Mouse (Mus musculus) embryonic facial prominence, embryonic 10.5 days (tissue): ENCODE measurements around the gene Uqcr10. TPM values are rescaled to one million over a fixed set of nuclear protein-coding genes. Genes with fewer than 3 reads are reported as not detected.

Source experiments
- DNase-seq: peaks from one replicate; pipeline ENCODE4 v3.0.0-alpha.2; 2017; ENCODE audit warnings: low spot score
- H3K27ac ChIP-seq: fragments of 300-500 bp; sonication (generic); replicated peaks from 2 replicates; pipeline ENCODE4 v1.5.1; 2016; ENCODE audit warnings: mild to moderate bottlenecking
- H3K27me3 ChIP-seq: fragments of 300-500 bp; sonication (generic); replicated peaks from 2 replicates; pipeline ENCODE4 v1.6.1; 2016; ENCODE audit warnings: low read depth, mild to moderate bottlenecking; ENCODE audit not compliant: poor library complexity, severe bottlenecking
- H3K36me3 ChIP-seq: fragments of 300-500 bp; sonication (generic); replicated peaks from 2 replicates; pipeline ENCODE4 v1.6.1; 2016; ENCODE audit warnings: mild to moderate bottlenecking, moderate library complexity
- H3K4me1 ChIP-seq: fragments of 300-500 bp; sonication (generic); 2 replicates; pipeline ENCODE4 v1.6.1; 2016
- H3K4me3 ChIP-seq: fragments of 300-500 bp; sonication (generic); 2 replicates; pipeline ENCODE4 v1.5.1; 2016; ENCODE audit warnings: mild to moderate bottlenecking, moderate library complexity
- H3K9me3 ChIP-seq: fragments of 300-500 bp; sonication (generic); 2 replicates; pipeline ENCODE4 v1.6.1; 2016; ENCODE audit warnings: mild to moderate bottlenecking
- WGBS: fragments of 180-500 bp; shearing (Covaris S2); methylation state at CpG from one replicate; pipeline ENCODE4 v1.1.7; 2016; 5-methylcytosine and 5-hydroxymethylcytosine counted together
- polyA plus RNA-seq: library from polyadenylated mRNA; unstranded; fragments of >200 nt; fragmentation: Nextera tagmentation; extraction: Ambion mirVana; gene quantifications from 2 replicates; pipeline ENCODE4 v1.2.1, GENCODE M21; 2016

Gene Uqcr10
- polyA plus RNA-seq, 1 experiment from 2014 or later = 661 TPM

DNA sequence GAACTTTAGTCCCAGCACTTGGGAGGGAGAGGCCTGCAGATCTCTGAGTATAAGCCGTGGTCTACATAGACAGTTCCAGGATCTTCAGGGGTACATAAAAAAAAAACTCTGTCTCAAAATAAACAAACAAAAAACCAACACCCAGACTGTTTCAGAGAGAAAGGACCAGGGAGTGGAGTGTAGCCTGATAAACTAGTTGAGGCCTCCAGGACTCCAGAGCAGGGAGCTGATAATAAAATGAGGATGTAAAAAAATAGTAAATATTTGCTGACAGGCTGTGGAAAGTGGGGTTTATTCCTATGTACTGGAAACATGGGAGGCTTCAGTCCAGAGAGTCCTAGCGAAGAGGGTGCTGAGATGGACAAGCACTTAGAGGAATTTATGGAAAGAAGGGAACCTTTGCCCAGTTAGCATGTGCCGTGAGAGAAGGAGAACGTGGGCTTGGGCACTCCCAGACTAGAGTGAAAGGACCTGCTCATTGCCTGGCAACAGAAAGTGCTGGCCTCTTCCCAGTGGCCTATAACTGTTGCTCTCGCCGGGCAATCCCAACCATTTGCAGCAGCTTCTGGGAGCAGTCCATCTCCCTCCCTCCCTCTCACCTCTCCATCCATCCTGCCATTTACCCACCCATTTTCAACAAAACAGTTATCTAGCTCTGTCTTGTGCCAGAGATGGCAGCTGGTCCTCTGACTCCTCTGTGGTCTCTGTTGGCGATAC, 43.7 kb downstream of the Uqcr10 start:
- Histone ChIP-seq H3K9me3 (no peaks in the 10 kb centered on the region), H3K36me3 (peaks cover 84% of the 10 kb centered on the region), H3K27ac (no peak overlapping the region), H3K4me3 (no peak overlapping the region), H3K4me1 (no peaks in the 10 kb centered on the region), H3K27me3 (no peaks in the 10 kb centered on the region)
- 86% methylated on average over 7 of the region's 7 CpGs for WGBS
- DNase-seq = no peak

DNA sequence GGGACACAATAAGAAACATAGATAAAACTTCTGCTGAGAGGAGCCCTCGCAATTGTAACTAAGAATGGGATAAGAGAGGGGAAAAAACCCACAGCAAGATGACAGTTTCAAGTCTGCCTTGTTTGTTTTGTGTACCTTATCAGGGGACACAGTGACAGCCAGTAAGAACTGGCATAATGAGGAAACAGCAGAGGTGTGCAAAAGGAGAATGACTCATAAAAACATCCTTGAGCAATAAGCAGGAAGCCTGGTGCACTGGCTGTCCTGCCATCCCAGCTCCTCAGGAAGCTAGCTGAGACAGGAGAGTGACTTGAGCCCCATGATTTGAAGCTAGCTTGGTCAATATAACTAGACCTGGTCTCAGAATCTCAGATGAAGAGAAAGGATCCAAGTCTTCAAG, 44.3 kb downstream of the Uqcr10 start:
- DNase-seq = no peak
- H3K27ac ChIP-seq = no peak overlapping the region
- H3K9me3 ChIP-seq = no peaks in the 10 kb centered on the region
- no peak overlapping the region for H3K4me3 ChIP-seq
- H3K4me1 ChIP-seq = no peaks in the 10 kb centered on the region
- WGBS = 84% methylated on average over 1 of the region's 1 CpGs
- no peaks in the 10 kb centered on the region for H3K27me3 ChIP-seq
- peaks cover 88% of the 10 kb centered on the region for H3K36me3 ChIP-seq

Other genes with a start within 250 kb of the Uqcr10 start
- 28.2 and 29.2 TPM in 2 replicates for gene Mtmr3, start 109.5 kb downstream of the Uqcr10 start, polyA plus RNA-seq
- gene Gm11032, start 84.3 kb downstream of the Uqcr10 start, polyA plus RNA-seq = not detected in 2 replicates
- 42.2 and 43.0 TPM in 2 replicates for gene Ascc2, start 66.6 kb downstream of the Uqcr10 start, polyA plus RNA-seq
- 75.4 and 82.4 TPM in 2 replicates for gene Zmat5, start 336 bp upstream of the Uqcr10 start, polyA plus RNA-seq
- 0.19 and 0.57 TPM in 2 replicates for gene Cabp7, start 42.4 kb upstream of the Uqcr10 start, polyA plus RNA-seq
- gene Nf2, start 145.2 kb upstream of the Uqcr10 start, polyA plus RNA-seq = 68.1 and 68.7 TPM in 2 replicates
- gene Nipsnap1, start 169.6 kb upstream of the Uqcr10 start, polyA plus RNA-seq = 88.1 and 91.7 TPM in 2 replicates
- 52.1 and 52.9 TPM in 2 replicates for gene Thoc5, start 191.0 kb upstream of the Uqcr10 start, polyA plus RNA-seq
- 0.14 and 0.25 TPM in 2 replicates for gene Nefh, start 243.7 kb upstream of the Uqcr10 start, polyA plus RNA-seq